Mouse (Mus musculus): ENCODE data around the gene Apoc2. TPM values are rescaled to one million over a fixed set of nuclear protein-coding genes. Genes with fewer than 3 reads are reported as not detected.

Apoc2 gene
- polyA plus RNA-seq, 1 experiment from 2014 or later: 0.57 TPM

- Histone ChIP-seq H3K36me3 (ENCODE audit: control insufficient read depth, insufficient read depth, low read length) (peaks cover 77% of the 10 kb centered on the region), H3K9ac (ENCODE audit: low read length) (no peak overlapping the region), H3K27ac (replicated peaks in 1 of 2; ENCODE audit: control insufficient read depth in 1 of 2, insufficient read depth in 1 of 2, low read depth in 2 of 2, low read length in 2 of 2) (no peak overlapping the region), H3K4me2 (ENCODE audit: low read length) (no peak overlapping the region), H3K9me3 (ENCODE audit: control insufficient read depth, low read length) (no peaks in the 10 kb centered on the region), H3K4me3 (ENCODE audit: control insufficient read depth in 1 of 2, insufficient read depth in 1 of 2, low read depth in 1 of 2, low read length in 2 of 2) (no peak overlapping the region), H3K4me1 (ENCODE audit: control insufficient read depth in 2 of 2, insufficient read depth in 2 of 2, low read length in 2 of 2) (peaks cover 3 to 13% of the 10 kb centered on the region in 2 experiments), H3K27me3 (ENCODE audit: control insufficient read depth, insufficient read depth, low read length) (no peaks in the 10 kb centered on the region)
- WGBS: 90% methylated on average over 10 of the region's 10 CpGs
- ATAC-seq (ENCODE audit: insufficient number of reproducible peaks, insufficient read depth, low FRiP score, low read depth): no peak
Observed at GRCm38 (mm10) chr7:19710650-19711049, 32.9 kb upstream of the Apoc2 start.

GRCm38 (mm10) chr7:19705271-19705670 is 27.5 kb upstream of the Apoc2 start:
- H3K9me3 ChIP-seq (ENCODE audit: control insufficient read depth, low read length): no peaks in the 10 kb centered on the region
- no peak for ATAC-seq (ENCODE audit: insufficient number of reproducible peaks, insufficient read depth, low FRiP score, low read depth)
- H3K9ac ChIP-seq (ENCODE audit: low read length): no peak overlapping the region
- H3K4me3 ChIP-seq (ENCODE audit: control insufficient read depth in 1 of 2, insufficient read depth in 1 of 2, low read depth in 1 of 2, low read length in 2 of 2): no peak overlapping the region
- WGBS: 94% methylated on average over 7 of the region's 7 CpGs
- H3K4me2 ChIP-seq (ENCODE audit: low read length): no peak overlapping the region
- peaks cover 4 to 12% of the 10 kb centered on the region in 2 experiments; a peak in 3 of 4 replicates for H3K4me1 ChIP-seq (ENCODE audit: control insufficient read depth in 2 of 2, insufficient read depth in 2 of 2, low read length in 2 of 2)
- H3K36me3 ChIP-seq (ENCODE audit: control insufficient read depth, insufficient read depth, low read length): peaks cover 77% of the 10 kb centered on the region
- no peaks in the 10 kb centered on the region for H3K27me3 ChIP-seq (ENCODE audit: control insufficient read depth, insufficient read depth, low read length)
- no peak overlapping the region for H3K27ac ChIP-seq (replicated peaks in 1 of 2; ENCODE audit: control insufficient read depth in 1 of 2, insufficient read depth in 1 of 2, low read depth in 2 of 2, low read length in 2 of 2)

- no peaks in the 10 kb centered on the region for H3K27me3 ChIP-seq (ENCODE audit: control insufficient read depth, insufficient read depth, low read length)
- 89% methylated on average over 4 of the region's 4 CpGs for WGBS
- no peak overlapping the region for H3K4me2 ChIP-seq (ENCODE audit: low read length)
- peaks cover 69% of the 10 kb centered on the region for H3K36me3 ChIP-seq (ENCODE audit: control insufficient read depth, insufficient read depth, low read length)
- no peak overlapping the region for H3K9ac ChIP-seq (ENCODE audit: low read length)
- H3K4me3 ChIP-seq (ENCODE audit: control insufficient read depth in 1 of 2, insufficient read depth in 1 of 2, low read depth in 1 of 2, low read length in 2 of 2): no peak overlapping the region
- peaks cover 6 to 17% of the 10 kb centered on the region in 2 experiments for H3K4me1 ChIP-seq (ENCODE audit: control insufficient read depth in 2 of 2, insufficient read depth in 2 of 2, low read length in 2 of 2)
- ATAC-seq (ENCODE audit: insufficient number of reproducible peaks, insufficient read depth, low FRiP score, low read depth): no peak
- no peak overlapping the region for H3K27ac ChIP-seq (replicated peaks in 1 of 2; ENCODE audit: control insufficient read depth in 1 of 2, insufficient read depth in 1 of 2, low read depth in 2 of 2, low read length in 2 of 2)
- H3K9me3 ChIP-seq (ENCODE audit: control insufficient read depth, low read length): no peaks in the 10 kb centered on the region
Observed at GRCm38 (mm10) chr7:19704475-19704874, 26.7 kb upstream of the Apoc2 start.

- Histone ChIP-seq H3K27me3 (ENCODE audit: control insufficient read depth, insufficient read depth, low read length) (no peaks in the 10 kb centered on the region), H3K4me2 (ENCODE audit: low read length) (no peak overlapping the region), H3K27ac (replicated peaks in 1 of 2; ENCODE audit: control insufficient read depth in 1 of 2, insufficient read depth in 1 of 2, low read depth in 2 of 2, low read length in 2 of 2) (no peak overlapping the region), H3K9me3 (ENCODE audit: control insufficient read depth, low read length) (no peaks in the 10 kb centered on the region), H3K9ac (ENCODE audit: low read length) (no peak overlapping the region), H3K4me1 (ENCODE audit: control insufficient read depth in 2 of 2, insufficient read depth in 2 of 2, low read length in 2 of 2) (peaks cover 18 to 31% of the 10 kb centered on the region in 2 experiments), H3K36me3 (ENCODE audit: control insufficient read depth, insufficient read depth, low read length) (peaks cover 55% of the 10 kb centered on the region), H3K4me3 (ENCODE audit: control insufficient read depth in 1 of 2, insufficient read depth in 1 of 2, low read depth in 1 of 2, low read length in 2 of 2) (no peak overlapping the region)
- 88% methylated on average over 16 of the region's 16 CpGs for WGBS
- ATAC-seq (ENCODE audit: insufficient number of reproducible peaks, insufficient read depth, low FRiP score, low read depth): no peak
Observed at GRCm38 (mm10) chr7:19702859-19703555, 25.3 kb upstream of the Apoc2 start.

- peaks cover 46% of the 10 kb centered on the region for H3K36me3 ChIP-seq (ENCODE audit: control insufficient read depth, insufficient read depth, low read length)
- peak overlapping the region; percentile 21; the same call in 1 of the 2 replicates for H3K9ac ChIP-seq (ENCODE audit: low read length)
- peaks cover 19 to 33% of the 10 kb centered on the region in 2 experiments for H3K4me1 ChIP-seq (ENCODE audit: control insufficient read depth in 2 of 2, insufficient read depth in 2 of 2, low read length in 2 of 2)
- H3K4me3 ChIP-seq (ENCODE audit: control insufficient read depth in 1 of 2, insufficient read depth in 1 of 2, low read depth in 1 of 2, low read length in 2 of 2): no peak overlapping the region
- 0 out of 2 replicates have a peak, but pooled peaks have one; percentile 46 for ATAC-seq (ENCODE audit: insufficient number of reproducible peaks, insufficient read depth, low FRiP score, low read depth)
- H3K27ac ChIP-seq (replicated peaks in 1 of 2; ENCODE audit: control insufficient read depth in 1 of 2, insufficient read depth in 1 of 2, low read depth in 2 of 2, low read length in 2 of 2): peak overlapping the region; percentile 47 to 73; a peak in 3 of 4 replicates
- 0 out of 2 replicates have a peak overlapping the region, but pooled peaks have one; percentile 17 for H3K4me2 ChIP-seq (ENCODE audit: low read length)
- H3K27me3 ChIP-seq (ENCODE audit: control insufficient read depth, insufficient read depth, low read length): no peaks in the 10 kb centered on the region
- 23% methylated on average over 22 of the region's 22 CpGs for WGBS
- no peaks in the 10 kb centered on the region for H3K9me3 ChIP-seq (ENCODE audit: control insufficient read depth, low read length)
Observed at GRCm38 (mm10) chr7:19701069-19701761, 23.5 kb upstream of the Apoc2 start.

DNA sequence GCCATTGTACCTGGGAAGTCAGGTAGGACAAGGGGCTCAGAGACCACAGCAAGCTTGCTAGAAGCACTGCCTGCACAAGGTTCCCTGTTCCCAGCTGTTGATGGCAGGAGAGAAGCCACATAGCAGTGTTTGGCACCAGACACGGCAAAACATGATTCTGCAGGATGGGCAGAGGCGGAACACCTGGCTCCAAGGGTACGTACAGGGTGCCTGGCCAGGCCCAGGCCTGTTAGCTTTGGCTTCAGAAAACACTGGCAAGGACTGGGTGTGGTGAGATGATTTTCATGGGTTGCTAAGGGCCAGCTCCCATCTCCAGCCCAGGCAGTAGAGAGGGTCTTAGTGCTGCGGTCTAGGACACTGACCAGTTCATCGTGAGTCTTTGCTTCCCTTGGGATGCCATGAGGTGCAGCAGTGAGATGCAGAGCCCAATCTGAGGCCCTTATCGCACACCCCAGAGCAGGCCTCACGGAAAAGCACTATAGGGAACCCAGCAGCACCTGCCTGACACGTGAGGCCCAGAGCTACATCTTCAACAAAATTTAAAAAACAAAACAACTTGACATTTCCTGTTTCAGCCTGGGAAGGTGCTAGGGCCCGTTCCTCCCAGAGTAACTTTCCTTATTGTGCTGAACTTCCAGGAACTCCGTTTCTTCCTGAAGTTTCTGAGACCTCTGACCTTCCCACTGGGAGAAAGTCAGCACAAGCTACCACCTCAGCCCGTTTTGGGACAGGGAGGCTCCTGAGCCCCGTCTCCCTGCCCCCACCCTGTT is 22.7 kb upstream of the Apoc2 start:
- ATAC-seq (ENCODE audit: insufficient number of reproducible peaks, insufficient read depth, low FRiP score, low read depth): no peak
- Histone ChIP-seq H3K4me3 (ENCODE audit: control insufficient read depth in 1 of 2, insufficient read depth in 1 of 2, low read depth in 1 of 2, low read length in 2 of 2) (no peak overlapping the region), H3K9me3 (ENCODE audit: control insufficient read depth, low read length) (no peaks in the 10 kb centered on the region), H3K4me2 (ENCODE audit: low read length) (0 out of 2 replicates have a peak overlapping the region, but pooled peaks have one; percentile 17), H3K27me3 (ENCODE audit: control insufficient read depth, insufficient read depth, low read length) (no peaks in the 10 kb centered on the region), H3K27ac (replicated peaks in 1 of 2; ENCODE audit: control insufficient read depth in 1 of 2, insufficient read depth in 1 of 2, low read depth in 2 of 2, low read length in 2 of 2) (peak overlapping the region; percentile 47 to 73; a peak in 3 of 4 replicates), H3K4me1 (ENCODE audit: control insufficient read depth in 2 of 2, insufficient read depth in 2 of 2, low read length in 2 of 2) (peaks cover 19 to 33% of the 10 kb centered on the region in 2 experiments), H3K36me3 (ENCODE audit: control insufficient read depth, insufficient read depth, low read length) (peaks cover 44% of the 10 kb centered on the region), H3K9ac (ENCODE audit: low read length) (peak overlapping the region; percentile 21; the same call in 1 of the 2 replicates)
- WGBS: 57% methylated on average over 12 of the region's 12 CpGs

- Histone ChIP-seq H3K27me3 (ENCODE audit: control insufficient read depth, insufficient read depth, low read length) (no peaks in the 10 kb centered on the region), H3K4me2 (ENCODE audit: low read length) (peak overlapping the region; percentile 79; the same call in 1 of the 2 replicates), H3K27ac (replicated peaks in 1 of 2; ENCODE audit: control insufficient read depth in 1 of 2, insufficient read depth in 1 of 2, low read depth in 2 of 2, low read length in 2 of 2) (peak overlapping the region in 1 of 2 experiments; percentile 41; a peak in 1 of 4 replicates), H3K9ac (ENCODE audit: low read length) (peak overlapping the region; percentile 74; the same call in 1 of the 2 replicates), H3K36me3 (ENCODE audit: control insufficient read depth, insufficient read depth, low read length) (peaks cover 37% of the 10 kb centered on the region), H3K4me3 (ENCODE audit: control insufficient read depth in 1 of 2, insufficient read depth in 1 of 2, low read depth in 1 of 2, low read length in 2 of 2) (no peak overlapping the region), H3K4me1 (ENCODE audit: control insufficient read depth in 2 of 2, insufficient read depth in 2 of 2, low read length in 2 of 2) (peaks cover 24 to 39% of the 10 kb centered on the region in 2 experiments), H3K9me3 (ENCODE audit: control insufficient read depth, low read length) (no peaks in the 10 kb centered on the region)
- no peak for ATAC-seq (ENCODE audit: insufficient number of reproducible peaks, insufficient read depth, low FRiP score, low read depth)
- 75% methylated on average over 4 of the region's 4 CpGs for WGBS
Observed at GRCm38 (mm10) chr7:19699827-19700148, 22.0 kb upstream of the Apoc2 start.
